Mouse (Mus musculus): ENCODE measurements around the gene Prelp. TPM values are rescaled to one million over a fixed set of nuclear protein-coding genes. Genes with fewer than 3 reads are reported as not detected.

The Prelp gene
- polyA plus RNA-seq, 1 experiment from 2014 or later = 3.3 TPM

GRCm38 (mm10) chr1:133885811-133886210 is 35.4 kb downstream of the Prelp start:
- no peak overlapping the region for H3K9ac ChIP-seq (ENCODE audit: low read depth, low read length)
- peaks cover 29% of the 10 kb centered on the region for H3K4me1 ChIP-seq (replicated peaks; ENCODE audit: control insufficient read depth, insufficient read depth, low read length)
- ATAC-seq = peak; percentile 39; the same call in 1 of the 2 replicates
- H3K4me3 ChIP-seq (ENCODE audit: low read depth, low read length) = no peak overlapping the region
- TF ChIP-seq CTCF (IDR thresholded peaks at IDR 0.05; ENCODE audit: low read depth) = no peak
- H3K36me3 ChIP-seq (ENCODE audit: control insufficient read depth, insufficient read depth) = no peaks in the 10 kb centered on the region
- no peak overlapping the region for H3K4me2 ChIP-seq (replicated peaks; ENCODE audit: low read depth)
- no peak overlapping the region for H3K27ac ChIP-seq (ENCODE audit: low read depth, low read length)
- no peaks in the 10 kb centered on the region for H3K9me3 ChIP-seq (ENCODE audit: control insufficient read depth)
- WGBS = 59% methylated on average over 7 of the region's 7 CpGs
- H3K27me3 ChIP-seq (replicated peaks; ENCODE audit: control insufficient read depth, insufficient read depth, low read length) = no peaks in the 10 kb centered on the region

- H3K4me3 ChIP-seq (ENCODE audit: low read depth, low read length) = no peak overlapping the region
- no peak overlapping the region for H3K4me2 ChIP-seq (replicated peaks; ENCODE audit: low read depth)
- no peak overlapping the region for H3K27ac ChIP-seq (ENCODE audit: low read depth, low read length)
- no peaks in the 10 kb centered on the region for H3K27me3 ChIP-seq (replicated peaks; ENCODE audit: control insufficient read depth, insufficient read depth, low read length)
- 77% methylated on average over 9 of the region's 9 CpGs for WGBS
- H3K4me1 ChIP-seq (replicated peaks; ENCODE audit: control insufficient read depth, insufficient read depth, low read length) = peaks cover 22% of the 10 kb centered on the region
- H3K9me3 ChIP-seq (ENCODE audit: control insufficient read depth) = no peaks in the 10 kb centered on the region
- ATAC-seq = no peak
- H3K36me3 ChIP-seq (ENCODE audit: control insufficient read depth, insufficient read depth) = no peaks in the 10 kb centered on the region
- no peak for TF ChIP-seq CTCF (IDR thresholded peaks at IDR 0.05; ENCODE audit: low read depth)
- no peak overlapping the region for H3K9ac ChIP-seq (ENCODE audit: low read depth, low read length)
Measured at GRCm38 (mm10) chr1:133884746-133885145, 36.5 kb downstream of the Prelp start.

GRCm38 (mm10) chr1:133884090-133884489 is 37.1 kb downstream of the Prelp start:
- Histone ChIP-seq H3K9ac (ENCODE audit: low read depth, low read length) (no peak overlapping the region), H3K9me3 (ENCODE audit: control insufficient read depth) (no peaks in the 10 kb centered on the region), H3K4me1 (replicated peaks; ENCODE audit: control insufficient read depth, insufficient read depth, low read length) (peaks cover 20% of the 10 kb centered on the region), H3K4me3 (ENCODE audit: low read depth, low read length) (no peak overlapping the region), H3K4me2 (replicated peaks; ENCODE audit: low read depth) (no peak overlapping the region), H3K27ac (ENCODE audit: low read depth, low read length) (no peak overlapping the region), H3K36me3 (ENCODE audit: control insufficient read depth, insufficient read depth) (no peaks in the 10 kb centered on the region), H3K27me3 (replicated peaks; ENCODE audit: control insufficient read depth, insufficient read depth, low read length) (no peaks in the 10 kb centered on the region)
- ATAC-seq = no peak
- 84% methylated on average over 6 of the region's 6 CpGs for WGBS
- no peak for TF ChIP-seq CTCF (IDR thresholded peaks at IDR 0.05; ENCODE audit: low read depth)

- Histone ChIP-seq H3K9ac (ENCODE audit: low read depth, low read length) (no peak overlapping the region), H3K27me3 (replicated peaks; ENCODE audit: control insufficient read depth, insufficient read depth, low read length) (no peaks in the 10 kb centered on the region), H3K36me3 (ENCODE audit: control insufficient read depth, insufficient read depth) (no peaks in the 10 kb centered on the region), H3K4me2 (replicated peaks; ENCODE audit: low read depth) (no peak overlapping the region), H3K4me1 (replicated peaks; ENCODE audit: control insufficient read depth, insufficient read depth, low read length) (peaks cover 16% of the 10 kb centered on the region), H3K4me3 (ENCODE audit: low read depth, low read length) (no peak overlapping the region), H3K9me3 (ENCODE audit: control insufficient read depth) (no peaks in the 10 kb centered on the region), H3K27ac (ENCODE audit: low read depth, low read length) (peak overlapping the region; percentile 21)
- ATAC-seq = peak; percentile 85
- peak; percentile 16; the same call in 1 of the 2 replicates for TF ChIP-seq CTCF (IDR thresholded peaks at IDR 0.05; ENCODE audit: low read depth)
- 33% methylated on average over 11 of the region's 11 CpGs for WGBS
Measured at GRCm38 (mm10) chr1:133882283-133883217, 38.7 kb downstream of the Prelp start.

- ATAC-seq = no peak
- Histone ChIP-seq H3K9ac (ENCODE audit: low read depth, low read length) (no peak overlapping the region), H3K4me2 (replicated peaks; ENCODE audit: low read depth) (no peak overlapping the region), H3K9me3 (ENCODE audit: control insufficient read depth) (no peaks in the 10 kb centered on the region), H3K27me3 (replicated peaks; ENCODE audit: control insufficient read depth, insufficient read depth, low read length) (no peaks in the 10 kb centered on the region), H3K27ac (ENCODE audit: low read depth, low read length) (no peak overlapping the region), H3K4me3 (ENCODE audit: low read depth, low read length) (no peak overlapping the region), H3K4me1 (replicated peaks; ENCODE audit: control insufficient read depth, insufficient read depth, low read length) (peaks cover 14% of the 10 kb centered on the region), H3K36me3 (ENCODE audit: control insufficient read depth, insufficient read depth) (no peaks in the 10 kb centered on the region)
- 56% methylated on average over 6 of the region's 6 CpGs for WGBS
- no peak for TF ChIP-seq CTCF (IDR thresholded peaks at IDR 0.05; ENCODE audit: low read depth)
Measured at GRCm38 (mm10) chr1:133881813-133882212, 39.4 kb downstream of the Prelp start.

GRCm38 (mm10) chr1:133878825-133879423 is 42.3 kb downstream of the Prelp start:
- no peak for TF ChIP-seq CTCF (IDR thresholded peaks at IDR 0.05; ENCODE audit: low read depth)
- H3K27me3 ChIP-seq (replicated peaks; ENCODE audit: control insufficient read depth, insufficient read depth, low read length) = no peaks in the 10 kb centered on the region
- 68% methylated on average over 12 of the region's 12 CpGs for WGBS
- no peaks in the 10 kb centered on the region for H3K9me3 ChIP-seq (ENCODE audit: control insufficient read depth)
- no peaks in the 10 kb centered on the region for H3K36me3 ChIP-seq (ENCODE audit: control insufficient read depth, insufficient read depth)
- H3K4me1 ChIP-seq (replicated peaks; ENCODE audit: control insufficient read depth, insufficient read depth, low read length) = peaks cover 14% of the 10 kb centered on the region
- no peak overlapping the region for H3K4me2 ChIP-seq (replicated peaks; ENCODE audit: low read depth)
- no peak overlapping the region for H3K4me3 ChIP-seq (ENCODE audit: low read depth, low read length)
- ATAC-seq = no peak
- H3K9ac ChIP-seq (ENCODE audit: low read depth, low read length) = no peak overlapping the region
- no peak overlapping the region for H3K27ac ChIP-seq (ENCODE audit: low read depth, low read length)

Measured in intestine, postnatal 0 days (tissue).